Mouse (Mus musculus) hindbrain, embryonic 15.5 days (tissue): ENCODE results near the gene Cfap43. TPM values are rescaled to one million over a fixed set of nuclear protein-coding genes. Genes with fewer than 3 reads are reported as not detected.
A peak's percentile ranks its signal among the peaks of the same experiment; 100 is the strongest.

Experiments used
- ATAC-seq: fragments of 200-750 bp; cut with Nextera tagmentation; 2 replicates; pipeline ENCODE4 v1.8.0; 2017; ENCODE audit warnings: low read depth, moderate number of reproducible peaks, moderate TSS enrichment; ENCODE audit not compliant: low FRiP score
- H3K27ac ChIP-seq: fragments of 300-500 bp; sonication (generic); replicated peaks from 2 replicates; pipeline ENCODE4 v1.5.1; 2015; ENCODE audit warnings: mild to moderate bottlenecking, inconsistent platforms
- H3K27me3 ChIP-seq: fragments of 300-500 bp; sonication (generic); 2 replicates; pipeline ENCODE4 v1.6.1; 2015; ENCODE audit warnings: control low read depth, inconsistent platforms
- H3K36me3 ChIP-seq: fragments of 300-500 bp; sonication (generic); 2 replicates; pipeline ENCODE4 v1.6.1; 2015; ENCODE audit warnings: control low read depth, inconsistent platforms
- H3K4me1 ChIP-seq: fragments of 300-500 bp; sonication (generic); replicated peaks from 2 replicates; pipeline ENCODE4 v1.6.1; 2015; ENCODE audit warnings: control low read depth, inconsistent platforms
- H3K4me2 ChIP-seq: fragments of 300-500 bp; sonication (generic); 2 replicates; pipeline ENCODE4 v1.6.1; 2015; ENCODE audit warnings: moderate library complexity, mild to moderate bottlenecking, inconsistent platforms
- H3K4me3 ChIP-seq: fragments of 300-500 bp; sonication (generic); 2 replicates; pipeline ENCODE4 v1.5.1; 2015; ENCODE audit warnings: mild to moderate bottlenecking, inconsistent platforms
- H3K9ac ChIP-seq: fragments of 300-500 bp; sonication (generic); 2 replicates; pipeline ENCODE4 v1.6.1; 2015; ENCODE audit warnings: inconsistent platforms
- H3K9me3 ChIP-seq: fragments of 300-500 bp; sonication (generic); 2 replicates; pipeline ENCODE4 v1.6.1; 2016; ENCODE audit warnings: control low read depth, inconsistent platforms
- WGBS: fragments of 180-500 bp; shearing (Covaris S2); methylation state at CpG from one replicate; pipeline ENCODE4 v1.1.7; 2015; 5-methylcytosine and 5-hydroxymethylcytosine counted together
- polyA plus RNA-seq: library from polyadenylated mRNA; unstranded; fragments of >200 nt; fragmentation: Nextera tagmentation; extraction: Ambion mirVana; gene quantifications from 2 replicates; pipeline ENCODE4 v1.2.1, GENCODE M21; 2015

Gene Cfap43
- polyA plus RNA-seq, 1 experiment from 2014 or later: 2.3 TPM

DNA sequence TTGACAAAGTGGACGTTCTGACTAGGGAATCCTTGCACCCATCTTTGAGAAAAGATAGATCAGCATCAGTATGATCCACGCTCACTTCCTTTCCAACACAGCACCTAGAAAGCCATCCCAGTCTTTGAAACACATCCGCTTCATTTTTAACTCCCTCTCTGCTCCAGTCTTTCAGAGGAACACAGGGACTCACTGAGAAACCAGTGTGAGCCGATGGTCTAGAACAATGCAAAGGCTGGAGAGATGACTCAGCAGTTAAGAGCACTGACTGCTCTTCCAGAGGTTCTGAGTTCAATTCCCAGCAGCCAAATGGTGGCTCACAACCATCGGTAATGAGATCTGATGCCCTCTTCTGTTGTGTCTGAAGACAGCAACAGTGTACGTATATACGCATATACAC is 83.3 kb downstream of the Cfap43 start:
- no peaks in the 10 kb centered on the region for H3K36me3 ChIP-seq
- no peak overlapping the region for H3K4me3 ChIP-seq
- H3K4me2 ChIP-seq: no peak overlapping the region
- 87% methylated on average over 7 of the region's 7 CpGs for WGBS
- no peak overlapping the region for H3K9ac ChIP-seq
- ATAC-seq: no peak
- no peak overlapping the region for H3K27ac ChIP-seq
- H3K9me3 ChIP-seq: no peaks in the 10 kb centered on the region
- H3K27me3 ChIP-seq: no peaks in the 10 kb centered on the region
- H3K4me1 ChIP-seq: 0 out of 2 replicates have a peak, but pooled peaks cover 6% of the 10 kb centered on the region

DNA sequence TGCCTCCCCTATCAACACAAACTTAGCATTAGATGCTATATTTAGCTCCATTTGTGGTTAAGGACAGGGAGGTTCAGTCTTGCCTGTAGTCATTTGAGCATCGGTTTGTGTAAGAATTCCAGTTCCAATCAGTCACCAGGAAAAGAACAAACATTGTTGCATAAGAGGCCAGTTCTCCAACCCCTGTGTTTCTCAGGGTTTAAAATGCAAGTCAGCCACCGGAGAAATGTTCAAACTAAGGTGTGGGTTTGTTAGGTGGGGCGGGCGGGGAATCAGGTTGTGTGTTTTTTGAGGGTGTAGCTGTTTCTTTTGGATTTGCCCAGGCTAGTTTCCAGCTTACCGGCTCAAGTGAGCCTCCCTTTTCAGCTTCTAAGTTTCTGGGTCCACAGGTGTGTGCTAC is 84.5 kb downstream of the Cfap43 start:
- Histone ChIP-seq H3K36me3 (no peaks in the 10 kb centered on the region), H3K4me2 (no peak overlapping the region), H3K9me3 (no peaks in the 10 kb centered on the region), H3K9ac (no peak overlapping the region), H3K27ac (no peak overlapping the region), H3K27me3 (no peaks in the 10 kb centered on the region), H3K4me3 (no peak overlapping the region), H3K4me1 (0 out of 2 replicates have a peak, but pooled peaks cover 6% of the 10 kb centered on the region)
- no peak for ATAC-seq
- 89% methylated on average over 5 of the region's 5 CpGs for WGBS

DNA sequence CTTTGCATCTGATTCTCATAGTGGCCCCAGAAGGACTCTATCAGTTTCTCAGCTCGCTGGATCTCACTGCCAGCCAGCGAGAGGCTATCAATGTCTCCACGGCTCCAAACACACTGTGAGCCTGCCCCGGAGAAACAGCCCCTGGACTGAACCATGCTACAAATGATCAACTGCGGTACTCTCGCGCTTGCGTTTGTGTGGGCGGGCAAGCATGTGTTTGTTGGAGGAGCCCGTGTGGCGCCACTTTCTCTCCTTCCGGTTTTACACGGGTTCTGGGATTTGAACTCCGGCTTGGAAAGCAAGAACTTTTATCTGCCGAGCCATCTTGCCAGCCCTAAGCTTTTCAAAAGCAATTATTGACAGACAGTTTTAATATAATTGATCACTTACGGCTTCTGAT is 86.8 kb downstream of the Cfap43 start:
- H3K9me3 ChIP-seq: no peaks in the 10 kb centered on the region
- H3K4me1 ChIP-seq: 0 out of 2 replicates have a peak, but pooled peaks cover 4% of the 10 kb centered on the region
- H3K4me2 ChIP-seq: no peak overlapping the region
- ATAC-seq: no peak
- no peaks in the 10 kb centered on the region for H3K27me3 ChIP-seq
- no peak overlapping the region for H3K9ac ChIP-seq
- H3K4me3 ChIP-seq: no peak overlapping the region
- no peak overlapping the region for H3K27ac ChIP-seq
- WGBS: 85% methylated on average over 16 of the region's 16 CpGs
- H3K36me3 ChIP-seq: no peaks in the 10 kb centered on the region

DNA sequence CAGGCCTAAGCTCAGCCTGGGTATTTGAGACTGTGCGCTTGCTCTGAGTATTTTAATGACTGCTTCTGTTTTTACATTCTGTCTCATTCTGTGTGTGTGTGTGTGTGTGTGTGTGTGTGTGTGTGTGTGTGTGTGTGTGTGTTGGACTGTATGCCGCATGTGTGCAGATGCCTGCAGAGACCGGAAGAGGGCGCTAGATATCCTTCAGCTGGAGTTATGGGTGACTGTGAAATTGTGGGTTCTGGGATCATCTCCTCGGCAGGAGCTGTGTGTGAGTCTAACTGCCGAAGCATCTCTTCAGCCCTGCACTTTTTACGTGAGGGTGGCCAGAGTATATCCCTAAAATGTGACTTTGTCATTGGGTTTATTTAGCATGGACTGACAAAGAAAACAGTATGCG is 88.0 kb downstream of the Cfap43 start:
- Histone ChIP-seq H3K36me3 (no peaks in the 10 kb centered on the region), H3K4me1 (no peaks in the 10 kb centered on the region), H3K9ac (no peak overlapping the region), H3K9me3 (no peaks in the 10 kb centered on the region), H3K27me3 (no peaks in the 10 kb centered on the region), H3K4me2 (no peak overlapping the region), H3K4me3 (no peak overlapping the region), H3K27ac (no peak overlapping the region)
- no peak for ATAC-seq
- WGBS: 97% methylated on average over 8 of the region's 8 CpGs

DNA sequence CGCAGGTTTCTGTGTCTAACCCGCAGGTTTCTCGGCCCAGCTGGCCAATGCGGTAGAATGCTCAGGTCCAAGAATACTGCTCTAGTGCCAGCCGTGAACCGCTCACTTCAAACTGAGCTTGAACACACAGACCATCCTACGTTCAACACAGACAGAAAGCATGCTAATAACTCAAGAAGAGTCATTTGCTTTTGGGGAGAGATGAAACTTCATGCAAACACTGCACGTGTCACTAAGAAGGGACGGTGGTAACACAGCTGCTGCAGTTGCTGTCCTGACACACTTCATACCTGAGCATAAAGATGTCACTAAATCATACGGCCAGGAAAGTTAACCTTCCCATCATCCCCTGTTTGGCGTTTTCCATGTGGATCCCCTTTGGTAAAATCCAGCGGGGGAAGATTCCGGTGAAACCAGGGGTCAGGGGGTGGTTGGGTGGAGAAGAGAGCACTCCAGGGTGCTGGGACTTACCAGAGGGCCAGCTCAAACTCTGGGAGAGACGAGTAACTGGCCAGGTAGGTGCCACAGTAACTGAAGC is 89.1 kb downstream of the Cfap43 start:
- Histone ChIP-seq H3K36me3 (no peaks in the 10 kb centered on the region), H3K9me3 (no peaks in the 10 kb centered on the region), H3K4me3 (no peak overlapping the region), H3K4me1 (no peaks in the 10 kb centered on the region), H3K9ac (no peak overlapping the region), H3K27ac (no peak overlapping the region), H3K27me3 (no peaks in the 10 kb centered on the region), H3K4me2 (no peak overlapping the region)
- ATAC-seq: no peak
- WGBS: 86% methylated on average over 14 of the region's 14 CpGs

DNA sequence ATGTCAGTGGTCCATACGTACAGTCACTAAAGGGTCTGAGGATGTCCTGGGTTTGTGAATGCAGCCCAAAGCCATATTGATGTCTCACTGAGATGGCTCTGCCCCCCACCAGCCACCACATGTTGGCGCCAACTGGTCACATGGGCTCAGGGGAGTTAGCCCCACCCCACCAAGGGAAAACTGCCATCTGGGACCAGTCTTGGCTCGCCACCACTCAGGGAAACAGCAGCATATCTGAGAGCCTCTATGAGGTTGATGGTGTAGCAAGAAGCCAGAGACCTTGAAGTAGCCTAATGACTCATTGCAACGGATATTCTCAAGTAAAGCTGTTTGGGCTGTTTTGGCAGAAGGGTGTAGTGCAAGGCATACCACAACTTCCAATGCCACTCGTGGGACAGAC is 95.1 kb downstream of the Cfap43 start:
- WGBS: 86% methylated on average over 5 of the region's 5 CpGs
- Histone ChIP-seq H3K4me3 (no peak overlapping the region), H3K36me3 (no peaks in the 10 kb centered on the region), H3K4me1 (peaks cover 4% of the 10 kb centered on the region; the same call in 1 of the 2 replicates), H3K27me3 (no peaks in the 10 kb centered on the region), H3K4me2 (no peak overlapping the region), H3K9me3 (no peaks in the 10 kb centered on the region), H3K9ac (no peak overlapping the region), H3K27ac (no peak overlapping the region)
- no peak for ATAC-seq

DNA sequence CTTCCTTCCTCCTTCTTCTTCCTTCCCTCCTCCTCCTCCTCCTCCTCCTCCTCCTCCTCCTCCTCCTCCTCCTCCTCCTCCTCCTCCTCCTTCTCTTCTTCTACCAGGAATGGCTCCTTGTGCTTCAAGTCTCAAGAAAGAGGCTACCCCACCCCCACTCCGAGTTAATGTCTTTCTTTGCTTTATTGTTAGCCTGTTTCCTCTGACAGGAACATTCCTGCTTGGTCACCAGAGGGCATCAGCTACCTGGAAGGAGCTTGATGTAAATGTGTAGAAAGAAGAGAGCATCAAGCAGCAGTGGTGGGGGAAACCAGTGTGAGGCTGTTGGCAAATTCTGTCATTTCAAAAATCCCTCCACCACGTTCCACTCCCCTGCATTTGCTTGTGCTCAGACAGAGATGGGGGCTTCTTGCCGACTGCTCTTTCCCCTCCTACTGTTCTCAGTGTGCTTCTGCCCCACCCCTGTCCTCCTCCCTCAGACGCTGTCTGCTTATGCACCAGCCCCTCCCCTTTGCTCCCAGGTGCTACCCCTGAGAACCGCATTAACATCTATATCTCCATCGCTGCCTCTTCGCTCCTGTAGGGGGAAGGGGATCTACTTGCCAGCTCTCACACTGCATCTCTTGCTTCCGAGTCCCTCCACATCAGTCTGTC is 96.8 kb downstream of the Cfap43 start:
- Histone ChIP-seq H3K27ac (0 out of 2 replicates have a peak overlapping the region, but pooled peaks have one; percentile 45), H3K9ac (no peak overlapping the region), H3K4me3 (no peak overlapping the region), H3K27me3 (no peaks in the 10 kb centered on the region), H3K4me2 (peak overlapping the region; percentile 40), H3K9me3 (no peaks in the 10 kb centered on the region), H3K36me3 (no peaks in the 10 kb centered on the region), H3K4me1 (peaks cover 4% of the 10 kb centered on the region; the same call in 1 of the 2 replicates)
- 21% methylated on average over 8 of the region's 8 CpGs for WGBS
- no peak for ATAC-seq

DNA sequence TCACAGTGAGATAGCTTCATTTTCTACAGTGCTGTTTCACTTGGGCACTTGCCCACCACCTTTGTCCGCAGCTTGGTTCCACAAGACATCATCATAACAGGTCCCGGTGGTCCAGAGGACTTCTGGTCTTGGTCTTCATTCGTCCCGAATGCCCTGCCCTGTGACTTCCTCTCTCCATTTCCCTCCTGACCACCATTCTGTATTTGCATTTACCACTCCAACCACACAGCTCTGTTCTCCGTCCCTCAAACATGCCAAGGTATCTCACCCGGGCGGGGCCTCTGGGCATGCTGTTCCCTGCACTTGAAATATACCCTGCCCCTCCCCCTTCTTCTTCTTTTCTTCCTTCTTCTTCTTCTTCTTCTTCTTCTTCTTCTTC is 97.6 kb downstream of the Cfap43 start:
- WGBS: 58% methylated on average over 7 of the region's 7 CpGs
- Histone ChIP-seq H3K4me1 (peaks cover 4% of the 10 kb centered on the region; the same call in 1 of the 2 replicates), H3K9ac (no peak overlapping the region), H3K4me3 (no peak overlapping the region), H3K36me3 (no peaks in the 10 kb centered on the region), H3K9me3 (no peaks in the 10 kb centered on the region), H3K4me2 (no peak overlapping the region), H3K27ac (no peak overlapping the region), H3K27me3 (no peaks in the 10 kb centered on the region)
- ATAC-seq: no peak

DNA sequence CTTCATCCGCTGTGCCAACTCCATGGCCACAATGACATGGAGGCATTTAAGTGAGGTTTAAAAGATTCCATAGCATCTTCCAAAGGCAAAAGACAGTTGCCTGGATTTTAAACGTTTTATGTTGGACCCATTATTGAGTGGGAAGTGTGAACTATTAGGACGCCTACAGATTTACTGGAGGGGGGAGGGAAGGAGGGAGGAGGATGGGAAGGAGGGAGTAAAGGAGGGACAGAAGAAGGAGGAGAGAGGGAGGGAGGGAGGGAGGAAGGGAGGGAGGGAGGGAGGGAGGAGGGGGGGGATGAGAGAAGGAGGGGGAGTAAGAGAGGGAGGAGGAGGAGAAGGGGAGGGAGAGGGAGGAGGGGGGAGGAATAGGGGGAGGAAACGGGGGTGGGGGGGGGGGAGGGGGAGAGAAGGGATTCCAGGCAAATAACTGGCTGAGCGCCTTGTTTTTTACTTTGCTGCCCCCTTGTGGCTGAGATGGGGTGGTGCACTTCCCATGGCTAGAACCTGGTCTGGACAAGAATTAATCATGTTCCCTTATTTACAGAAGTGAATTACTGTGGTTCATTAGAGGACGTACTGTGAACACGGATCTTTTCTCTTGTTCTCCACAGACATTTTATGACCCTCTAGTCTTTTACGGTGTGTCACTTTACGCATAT is 98.1 kb downstream of the Cfap43 start:
- WGBS: 23% methylated on average over 8 of the region's 9 CpGs

DNA sequence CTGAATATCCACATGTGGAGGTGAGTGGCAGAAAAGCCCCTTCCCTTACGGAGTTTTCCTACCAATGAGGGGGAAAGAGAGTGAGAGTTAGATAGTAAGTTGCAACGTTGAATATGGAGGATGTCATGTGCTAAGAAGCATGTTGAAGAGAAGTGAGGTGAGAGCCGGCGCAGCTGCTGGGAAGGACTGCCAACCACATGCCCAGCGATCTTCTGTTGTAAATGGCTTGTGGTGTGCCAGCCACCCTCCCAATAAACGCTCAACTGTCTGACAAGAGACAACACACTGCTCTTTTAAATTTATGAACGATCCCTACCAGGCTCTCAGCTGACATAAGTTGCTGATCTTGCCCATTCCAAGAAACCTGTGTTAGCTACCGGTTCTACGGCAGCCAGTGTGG is 101.4 kb downstream of the Cfap43 start:
- no peak overlapping the region for H3K9ac ChIP-seq
- no peak overlapping the region for H3K4me3 ChIP-seq
- no peaks in the 10 kb centered on the region for H3K27me3 ChIP-seq
- no peak for ATAC-seq
- no peak overlapping the region for H3K27ac ChIP-seq
- H3K4me2 ChIP-seq: no peak overlapping the region
- no peaks in the 10 kb centered on the region for H3K9me3 ChIP-seq
- peaks cover 4% of the 10 kb centered on the region; the same call in 1 of the 2 replicates for H3K4me1 ChIP-seq
- 86% methylated on average over 9 of the region's 9 CpGs for WGBS
- H3K36me3 ChIP-seq: no peaks in the 10 kb centered on the region

More for the DNA sequence above, 98.1 kb downstream of the Cfap43 start:
- peaks cover 4% of the 10 kb centered on the region; the same call in 1 of the 2 replicates for H3K4me1 ChIP-seq
- no peak overlapping the region for H3K27ac ChIP-seq
- no peaks in the 10 kb centered on the region for H3K27me3 ChIP-seq
- H3K36me3 ChIP-seq: no peaks in the 10 kb centered on the region
- H3K4me2 ChIP-seq: no peak overlapping the region
- no peaks in the 10 kb centered on the region for H3K9me3 ChIP-seq
- no peak overlapping the region for H3K4me3 ChIP-seq
- H3K9ac ChIP-seq: no peak overlapping the region
- no peak for ATAC-seq

DNA sequence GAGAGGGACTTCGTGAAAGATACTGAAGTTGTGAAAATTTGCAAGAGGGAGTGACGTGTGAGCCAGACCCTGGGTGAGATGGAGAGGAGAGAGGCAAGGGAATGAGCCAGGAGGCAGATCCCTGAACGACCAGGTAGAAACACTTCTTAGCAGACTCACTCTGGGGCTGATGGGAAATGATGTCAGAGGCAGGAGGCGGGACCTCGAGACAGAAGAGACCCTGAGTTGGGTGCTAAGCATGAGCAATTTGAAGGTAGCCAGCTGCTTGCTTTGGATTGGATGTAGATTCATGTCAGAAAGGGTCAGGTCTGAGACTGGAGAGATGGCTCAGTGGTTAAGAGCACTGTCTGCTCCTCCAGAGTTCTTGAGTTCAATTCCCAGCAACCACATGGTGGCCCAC is 104.4 kb downstream of the Cfap43 start:
- WGBS: 91% methylated on average over 5 of the region's 5 CpGs

DNA sequence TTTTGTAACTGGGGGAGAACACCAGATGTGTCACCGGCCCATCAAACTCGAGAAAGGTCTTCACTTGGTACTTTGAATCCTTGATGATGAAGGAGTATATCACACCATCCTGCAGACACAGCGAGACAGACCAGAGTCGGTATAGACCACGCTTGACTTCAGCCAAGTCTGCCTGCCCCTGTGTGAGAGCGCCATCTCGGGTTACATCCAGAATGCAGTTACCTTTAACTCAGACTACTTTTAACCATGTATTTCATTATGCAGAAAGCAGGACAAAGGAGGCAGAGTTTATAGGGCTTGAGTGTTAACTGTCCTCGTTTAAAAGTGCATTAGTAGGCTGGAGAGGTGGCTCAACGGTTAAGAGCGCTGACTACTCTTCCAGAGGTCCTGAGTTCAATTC is 107.0 kb downstream of the Cfap43 start:
- Histone ChIP-seq H3K4me3 (no peak overlapping the region), H3K4me2 (no peak overlapping the region), H3K27ac (no peak overlapping the region), H3K4me1 (no peaks in the 10 kb centered on the region), H3K9me3 (no peaks in the 10 kb centered on the region), H3K36me3 (no peaks in the 10 kb centered on the region), H3K9ac (no peak overlapping the region), H3K27me3 (no peaks in the 10 kb centered on the region)
- WGBS: 87% methylated on average over 10 of the region's 10 CpGs
- ATAC-seq: no peak

More for the DNA sequence above, 104.4 kb downstream of the Cfap43 start:
- Histone ChIP-seq H3K9ac (no peak overlapping the region), H3K27ac (no peak overlapping the region), H3K27me3 (no peaks in the 10 kb centered on the region), H3K9me3 (no peaks in the 10 kb centered on the region), H3K4me3 (no peak overlapping the region), H3K36me3 (no peaks in the 10 kb centered on the region), H3K4me2 (no peak overlapping the region), H3K4me1 (no peaks in the 10 kb centered on the region)
- ATAC-seq: no peak
